Mouse (Mus musculus): ENCODE measurements around the gene Olfr1474.

DNA sequence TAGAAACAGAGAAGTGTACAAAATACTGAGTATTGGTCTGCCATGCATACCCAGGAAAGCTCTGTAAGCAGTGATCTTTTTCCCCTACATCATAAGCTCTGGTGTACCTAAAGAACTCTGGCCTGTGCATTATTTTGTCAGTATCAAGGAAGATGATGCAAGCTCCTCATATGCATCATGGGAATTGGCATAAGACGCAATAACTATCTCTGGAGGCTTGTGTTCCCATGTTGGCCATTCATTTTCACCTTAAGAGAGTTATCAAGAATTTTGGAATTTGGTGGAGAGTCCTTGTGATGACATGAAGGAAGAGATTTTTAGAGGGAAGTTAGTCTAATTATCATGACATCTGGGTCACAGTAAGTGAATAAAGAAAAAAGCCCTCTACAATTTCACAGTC lies 13.4 kb upstream of the Olfr1474 start, which contains the start of gene Olfr1472:
- TF ChIP-seq POLR2A (IDR thresholded peaks at IDR 0.05; ENCODE audit: low read depth, low read length), result no peak
- TF ChIP-seq CTCF (conservative IDR thresholded peaks at IDR 0.05; ENCODE audit: insufficient read depth, insufficient read length, low read depth, low read length), result no peak

All from kidney, adult 2 months (tissue).